Mouse (Mus musculus) regulatory T cell (primary cell): ENCODE measurements at regions not wholly inside any gene's neighbourhood (a gene's known extent, or its start where the extent isn't known, plus 50 kb on each side); places are given as distances from the start of the nearest gene placed in this dataset.

Experiments used
- in situ Hi-C: fragments of 300-600 bp; cut with MboI, MseI; formaldehyde crosslinking; loops from one replicate; pipeline ENCODE4 v1.15.1; 2025; ENCODE audit warnings: high pct_unique_total_duplicates

DNA sequence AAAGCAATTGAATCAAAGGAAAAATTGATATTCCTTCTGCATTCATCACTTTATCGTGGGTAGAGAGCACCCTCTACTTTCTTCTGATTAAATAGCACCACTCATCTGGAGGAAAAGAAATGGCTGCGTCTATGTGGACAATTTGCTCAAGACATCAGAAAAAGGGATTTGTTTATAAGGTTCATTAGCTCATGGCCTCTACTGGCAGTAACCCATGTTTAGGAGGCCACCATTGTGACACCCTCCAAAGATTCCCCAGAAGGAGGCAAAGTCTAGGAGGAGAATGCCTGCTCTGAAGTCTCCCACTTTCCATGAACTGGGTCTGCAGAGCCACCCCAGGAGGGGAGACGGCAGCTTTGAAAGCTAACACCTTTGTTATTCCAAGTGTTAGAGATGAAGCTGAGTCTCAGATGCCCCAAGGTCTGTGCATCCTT, 147.2 kb upstream of the Plscr5 start:
- in situ Hi-C loops, result no loop called here

DNA sequence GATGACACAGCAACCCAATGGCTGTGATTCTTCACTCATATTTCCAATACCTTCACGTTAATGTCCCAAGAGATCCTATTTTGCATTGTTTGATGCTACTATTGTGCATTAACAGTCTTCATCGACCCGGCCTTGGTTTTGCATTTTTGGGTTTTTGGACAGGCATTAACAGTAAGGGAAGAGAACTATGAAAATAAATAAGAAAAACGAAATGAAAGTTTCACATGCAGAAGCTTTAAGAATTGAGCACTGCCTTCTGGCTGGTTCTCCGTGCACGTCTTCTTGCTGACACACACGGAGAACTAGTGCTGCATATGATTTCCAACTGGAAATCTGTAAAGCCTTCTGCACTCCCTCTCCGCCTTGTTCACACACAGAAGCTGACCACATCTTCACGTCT, 148.6 kb upstream of the Plscr5 start:
- in situ Hi-C loops, result no loop called here

DNA sequence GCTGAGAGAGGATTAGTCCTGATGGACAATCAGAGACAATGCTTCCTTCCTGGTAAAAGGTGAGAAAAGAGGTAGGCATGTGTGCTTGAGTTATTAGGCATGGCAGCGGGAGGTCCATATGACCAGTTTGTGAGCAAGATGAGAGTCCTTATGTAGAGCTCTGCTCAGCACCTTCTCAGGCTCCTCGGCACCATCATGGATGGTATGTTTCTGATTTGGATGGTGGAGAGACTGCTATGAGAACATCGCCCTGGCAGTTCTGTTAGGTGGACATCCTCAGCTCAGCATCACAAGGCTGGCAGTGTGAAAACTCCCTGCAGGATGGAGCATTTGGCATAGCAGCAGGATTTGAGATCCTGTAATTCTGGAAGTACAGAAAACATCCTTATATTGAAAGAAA, 176.2 kb upstream of the Plscr5 start:
- in situ Hi-C loops, result no loop called here

DNA sequence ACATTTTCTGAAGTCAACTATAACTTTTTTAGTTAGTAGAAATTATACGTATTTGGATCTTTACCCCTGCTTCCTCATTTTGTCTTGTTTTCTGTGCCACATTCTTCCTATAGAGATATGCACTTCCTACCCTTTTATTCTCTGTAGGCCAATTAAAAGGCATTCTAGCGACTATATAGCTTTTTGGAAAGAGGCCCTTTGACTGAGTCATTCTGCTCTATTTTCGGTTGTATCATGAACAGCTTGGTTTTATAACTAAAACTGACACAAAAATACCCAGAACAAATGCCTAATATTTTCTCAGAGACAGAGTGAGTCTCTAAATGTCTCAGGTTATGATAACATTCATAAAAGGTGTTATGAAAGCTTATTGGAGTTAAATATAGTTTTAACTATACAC, 176.8 kb upstream of the Plscr5 start:
- in situ Hi-C loops, result no loop called here

DNA sequence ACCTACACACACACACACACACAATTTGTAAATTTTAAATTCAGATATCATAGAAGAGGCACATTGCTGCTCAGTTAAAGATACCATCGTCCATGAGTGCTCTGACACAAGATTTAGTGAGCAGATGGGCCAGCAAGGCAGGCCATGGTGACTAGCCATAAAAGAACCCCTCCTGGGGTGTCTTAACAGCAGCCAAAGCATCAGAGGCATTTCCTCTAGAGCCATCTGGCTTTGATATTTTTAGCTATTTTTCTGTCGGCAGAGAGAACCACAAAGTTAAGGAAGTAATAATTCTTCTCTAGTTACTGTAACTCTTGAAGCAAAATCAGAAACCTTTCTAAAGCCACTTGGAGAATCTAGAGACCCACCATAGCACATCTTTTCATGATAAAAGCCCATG, 204.5 kb upstream of the Plscr5 start:
- in situ Hi-C loops, result loop anchor here (10.0 kb wide), 1 partner anchor 867 kb away; no protein-coding TSS in a partner anchor

DNA sequence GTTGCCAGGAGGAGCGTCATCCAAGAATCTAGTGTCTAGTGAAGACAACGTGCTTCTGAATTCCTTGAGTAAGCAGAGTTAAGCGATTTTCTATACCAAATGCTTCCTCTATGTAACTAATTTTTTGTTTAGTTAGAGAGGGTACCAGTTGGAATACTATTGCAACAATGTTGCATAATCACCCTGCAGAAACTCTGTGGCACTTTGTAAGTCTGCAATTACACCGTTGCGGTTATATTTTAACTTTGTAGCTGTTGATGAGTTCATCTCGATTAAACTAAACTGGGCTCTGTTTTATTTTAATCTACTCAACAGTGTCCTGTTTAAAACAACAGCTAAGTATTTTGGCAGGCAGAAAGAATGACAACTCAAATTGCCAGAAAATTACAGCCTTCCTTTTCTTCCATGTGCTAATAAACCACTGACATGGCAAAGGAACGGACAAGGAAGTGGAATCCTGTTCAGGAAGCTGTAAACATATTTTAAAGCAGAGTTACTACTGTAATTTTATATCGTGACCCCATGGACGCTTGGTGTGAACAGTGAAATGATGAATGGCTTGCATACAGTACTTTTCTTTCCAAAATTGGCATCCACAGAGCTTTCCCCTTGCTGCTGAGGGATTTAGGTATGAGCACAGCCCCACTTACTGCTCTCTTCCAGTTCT, 210.6 kb upstream of the Plscr5 start:
- in situ Hi-C loops, result loop anchor here (10.0 kb wide), 1 partner anchor 873 kb away; no protein-coding TSS in a partner anchor

DNA sequence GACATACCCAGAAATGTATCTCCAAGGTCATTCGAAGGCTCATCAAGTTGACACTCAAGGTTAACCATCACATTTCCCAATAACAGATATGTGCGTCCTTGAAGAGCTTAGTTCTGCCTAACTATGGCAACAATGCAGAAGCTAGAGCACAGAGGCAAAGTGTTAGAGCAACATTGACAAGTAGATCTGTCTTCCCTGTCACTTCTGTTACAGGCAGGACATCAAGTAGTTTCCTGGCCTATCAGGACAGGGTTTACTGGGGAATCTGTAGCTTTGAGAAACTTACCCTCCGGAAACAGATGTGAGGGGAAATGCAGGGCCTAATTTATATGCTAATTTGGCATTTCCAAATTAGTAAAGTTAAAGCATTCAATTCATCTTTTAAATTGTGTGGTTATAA, 211.2 kb upstream of the Plscr5 start:
- in situ Hi-C loops, result loop anchor here (10.0 kb wide), 1 partner anchor 873 kb away; no protein-coding TSS in a partner anchor

DNA sequence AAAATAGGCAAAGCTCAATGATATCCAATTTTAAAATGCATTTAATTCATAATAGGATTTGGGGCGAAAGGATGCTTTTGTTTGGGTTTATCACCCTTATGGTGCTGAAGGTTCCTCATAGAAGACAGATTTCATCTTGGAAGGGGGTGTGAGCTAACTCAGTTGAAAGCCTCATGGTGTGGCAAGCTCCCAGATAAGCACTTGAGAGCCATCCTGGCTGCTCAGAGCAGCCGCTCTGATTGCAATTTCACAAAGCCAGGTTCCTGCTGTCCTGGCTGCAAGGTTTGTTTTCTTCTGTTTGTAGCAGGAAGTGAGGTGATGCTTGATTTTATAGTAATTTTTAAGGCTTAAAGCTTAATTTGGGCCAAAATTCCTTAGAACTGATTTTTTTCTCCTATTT, 228.7 kb upstream of the Plscr5 start:
- in situ Hi-C loops, result no loop called here

DNA sequence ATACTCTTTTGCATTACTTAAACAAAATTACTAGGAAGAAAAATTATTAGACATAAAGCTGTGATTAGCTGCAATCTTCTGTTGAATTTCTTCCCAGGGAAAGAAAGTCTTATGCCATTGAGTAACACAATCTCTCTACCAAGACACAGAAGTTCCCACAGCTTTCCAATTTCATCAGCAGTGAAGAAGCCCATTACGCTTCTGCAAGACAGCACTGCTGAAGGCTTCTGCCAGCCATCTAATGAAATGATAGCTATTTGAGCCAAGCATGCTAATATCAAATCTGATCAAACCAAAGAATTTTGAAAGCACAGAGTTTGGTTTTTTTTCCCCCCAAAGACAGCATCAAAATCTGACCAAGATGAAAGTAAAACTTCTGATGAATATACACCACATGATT, 230.0 kb upstream of the Plscr5 start:
- in situ Hi-C loops, result no loop called here

DNA sequence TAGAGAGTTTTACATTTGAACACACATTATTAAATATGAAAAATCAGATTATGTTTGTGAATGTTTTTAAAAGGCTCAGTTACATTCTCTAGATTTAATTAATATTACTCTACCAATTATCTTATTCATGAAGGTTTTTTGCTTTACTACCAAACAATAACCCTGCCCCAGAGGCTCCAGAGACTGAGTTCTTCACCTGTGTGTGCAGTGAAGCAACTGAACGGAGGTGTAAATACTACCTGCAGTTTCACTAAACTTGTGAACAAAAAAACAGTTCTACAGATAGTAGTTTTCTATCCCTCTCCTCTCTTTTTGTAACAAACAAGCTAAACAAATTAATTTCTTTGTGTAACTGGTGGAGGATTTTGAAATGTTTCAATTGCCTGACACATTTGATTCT, 231.1 kb upstream of the Plscr5 start:
- in situ Hi-C loops, result no loop called here

DNA sequence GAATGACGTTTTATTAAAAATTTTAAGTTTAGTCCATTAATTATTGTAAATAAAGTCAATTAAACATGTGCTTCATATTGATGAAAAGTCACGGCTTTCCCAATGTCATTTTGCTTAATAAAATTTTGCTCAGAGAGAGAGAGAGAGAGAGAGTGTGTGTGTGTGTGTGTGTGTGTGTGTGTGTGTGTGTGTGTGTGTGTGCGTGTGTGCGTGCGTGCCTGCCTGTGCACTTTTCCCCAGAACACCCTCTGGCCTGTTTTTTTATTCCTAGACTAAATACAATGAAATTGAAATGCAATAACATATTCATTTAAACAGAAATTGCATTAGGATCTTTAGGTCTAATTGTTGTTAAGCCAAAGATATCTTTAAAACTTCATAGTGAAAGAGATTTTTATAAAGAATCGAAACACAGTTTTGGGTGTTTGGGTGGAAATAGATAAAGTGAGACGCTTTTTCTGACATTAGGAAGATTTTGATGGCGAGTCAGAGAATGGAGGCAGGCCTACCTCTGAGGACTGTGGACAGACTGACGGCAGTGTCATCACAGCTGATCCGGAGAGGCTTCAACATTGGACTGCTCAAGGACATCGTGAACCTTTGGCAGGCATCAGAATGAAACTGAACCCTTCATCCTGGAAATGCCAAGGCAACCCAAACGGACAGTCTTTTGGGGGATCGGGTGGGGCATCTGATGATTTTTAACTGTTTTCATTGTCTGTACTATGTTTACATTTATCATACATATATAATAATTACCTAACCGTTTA, 232.0 kb upstream of the Plscr5 start:
- in situ Hi-C loops, result no loop called here

DNA sequence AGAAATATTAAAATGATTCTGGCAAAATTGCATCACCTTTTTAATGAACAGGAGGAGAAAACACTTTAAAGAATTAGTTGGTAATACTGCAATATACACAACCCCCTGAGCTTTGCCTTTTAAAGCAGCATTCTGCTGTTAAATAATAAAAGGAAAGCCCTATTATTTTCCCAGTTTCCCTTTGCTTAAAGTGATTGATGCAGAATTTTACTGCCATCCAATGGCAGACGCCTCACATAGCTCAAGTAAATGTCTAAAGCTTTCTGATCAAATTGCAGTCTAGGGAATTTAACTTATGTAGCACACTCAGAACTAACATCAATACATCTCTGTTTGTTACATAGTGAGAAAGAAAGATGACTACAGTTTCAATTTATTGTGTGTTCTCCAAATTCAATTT, 233.1 kb upstream of the Plscr5 start:
- in situ Hi-C loops, result no loop called here

DNA sequence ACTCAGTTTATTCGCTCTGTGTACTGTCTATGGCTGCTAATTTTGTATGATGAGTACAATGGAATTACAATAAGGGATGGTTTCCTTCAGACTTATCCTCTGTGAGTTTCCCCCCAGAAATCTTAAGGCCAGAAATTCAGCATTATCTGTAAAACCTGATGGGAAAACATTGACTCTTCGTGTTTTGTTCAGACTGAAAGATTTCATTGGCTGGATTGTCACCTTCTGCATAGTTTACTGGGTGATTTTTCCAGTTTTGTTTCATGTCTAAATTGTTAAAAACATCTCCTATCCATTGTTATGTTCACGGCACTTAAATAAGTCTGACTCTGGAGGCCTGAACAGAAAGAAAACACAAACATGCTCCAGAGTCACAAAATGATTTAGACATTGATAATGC, 233.7 kb upstream of the Plscr5 start:
- in situ Hi-C loops, result no loop called here

DNA sequence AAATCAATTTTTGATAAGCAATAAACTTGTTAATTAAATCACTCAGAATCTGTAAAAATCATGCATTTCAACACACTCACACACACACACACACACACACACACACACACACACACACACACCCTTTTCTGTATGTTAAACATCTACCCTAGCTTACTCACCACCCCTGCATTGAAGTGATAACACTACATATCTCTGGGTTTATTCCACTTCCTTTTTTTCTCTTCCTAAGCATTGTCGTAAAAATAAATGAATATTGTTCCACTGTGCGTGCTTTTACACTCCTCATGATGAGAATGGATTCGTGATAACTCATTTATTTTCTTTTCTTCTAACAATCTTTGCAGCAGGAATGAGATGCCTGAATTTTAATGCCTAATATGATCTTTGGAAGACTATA, 234.3 kb upstream of the Plscr5 start:
- in situ Hi-C loops, result no loop called here

DNA sequence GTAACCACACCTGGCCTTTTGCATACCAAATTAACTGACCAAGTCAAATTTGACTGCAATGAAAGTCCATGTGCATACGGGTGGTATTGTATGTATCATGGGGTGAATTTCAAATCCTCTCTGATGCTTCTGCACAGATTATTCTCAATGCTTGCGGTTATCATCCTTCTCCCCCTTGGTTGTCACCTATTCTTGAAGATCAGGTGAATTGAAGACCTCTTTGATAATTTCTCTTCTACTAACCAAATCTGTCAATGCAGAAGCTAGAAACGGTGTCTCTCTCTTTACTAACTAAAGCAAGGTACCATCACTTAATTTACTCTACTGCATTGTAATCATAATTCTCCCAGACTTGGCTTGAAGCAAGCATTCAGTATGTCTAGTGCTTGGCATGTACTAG, 235.7 kb upstream of the Plscr5 start:
- in situ Hi-C loops, result no loop called here

DNA sequence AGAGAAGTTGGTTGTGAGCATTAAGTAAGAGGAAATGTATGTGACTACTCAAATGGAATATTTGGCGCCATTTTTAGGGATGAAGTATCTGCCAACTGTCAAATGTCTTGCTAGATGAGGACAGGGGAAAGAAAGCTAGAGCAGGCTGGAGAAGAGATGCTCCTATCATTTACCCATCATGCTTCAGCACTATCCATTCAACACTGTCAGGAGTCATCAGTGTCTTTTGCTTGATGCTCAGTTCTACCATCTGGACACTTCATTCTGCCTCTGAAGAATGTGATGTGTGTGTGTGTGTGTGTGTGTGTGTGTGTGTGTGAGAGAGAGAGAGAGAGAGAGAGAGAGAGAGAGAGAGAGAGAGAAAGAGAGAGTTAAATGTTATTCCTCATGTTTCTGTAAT, 244.0 kb upstream of the Plscr5 start:
- in situ Hi-C loops, result no loop called here

DNA sequence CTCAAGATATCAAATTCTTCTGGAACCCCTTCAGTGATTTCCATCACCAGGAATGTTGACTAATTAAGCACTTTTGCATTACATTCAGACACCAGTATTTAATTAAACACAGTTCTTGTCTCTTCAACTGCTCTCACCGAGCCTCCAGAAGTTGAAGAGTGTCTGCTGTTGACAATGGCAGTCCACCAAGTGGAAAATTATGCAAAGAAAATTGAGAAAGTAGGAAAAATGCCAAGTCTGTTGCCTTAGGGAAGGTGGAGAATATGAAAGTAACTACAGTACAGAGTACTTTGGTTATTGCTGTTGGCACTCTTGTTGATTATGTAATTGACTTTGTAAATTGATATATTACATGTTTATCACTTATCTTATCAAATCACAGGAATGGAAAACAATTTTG, 250.7 kb upstream of the Plscr5 start:
- in situ Hi-C loops, result no loop called here

DNA sequence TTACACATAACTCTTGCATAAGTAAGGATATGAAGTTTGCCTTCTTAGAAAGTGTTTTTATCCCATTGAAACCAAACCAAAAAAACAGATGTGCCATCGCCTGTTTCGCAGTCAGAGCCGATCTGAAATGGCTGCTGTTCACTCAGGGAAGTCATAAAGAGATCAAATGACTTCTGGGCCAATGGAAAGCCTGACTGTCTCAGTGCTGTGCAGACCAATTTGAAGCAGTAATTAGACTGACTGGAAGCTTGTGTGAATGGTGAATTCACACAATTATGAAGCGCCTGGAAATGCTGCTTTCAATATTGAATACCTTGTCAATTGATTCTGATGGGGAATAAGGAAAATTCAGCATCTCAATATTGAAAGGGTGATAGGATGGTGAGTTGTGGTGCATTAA, 254.0 kb upstream of the Plscr5 start:
- in situ Hi-C loops, result loop anchor here (10.0 kb wide), 1 partner anchor 234 kb away; no protein-coding TSS in a partner anchor

DNA sequence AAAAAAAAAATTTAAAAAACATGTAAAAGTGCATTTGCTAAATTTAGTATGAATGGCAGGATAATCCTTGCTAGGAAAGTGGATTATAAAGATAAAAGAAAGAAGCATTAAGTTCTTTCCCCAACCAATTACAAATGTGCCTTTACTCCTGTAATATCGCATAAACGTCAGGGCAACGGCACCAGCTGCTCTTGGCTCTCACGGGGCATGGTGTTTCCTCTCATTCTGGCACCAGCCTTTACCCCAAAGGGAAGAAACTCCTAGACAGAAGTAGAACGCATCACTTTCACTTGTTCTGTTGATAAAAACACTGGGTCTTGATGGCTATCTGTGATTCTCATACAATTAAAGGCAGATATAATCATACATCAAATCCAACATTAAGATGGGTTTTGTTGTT, 288.7 kb upstream of the Plscr5 start:
- in situ Hi-C loops, result no loop called here

DNA sequence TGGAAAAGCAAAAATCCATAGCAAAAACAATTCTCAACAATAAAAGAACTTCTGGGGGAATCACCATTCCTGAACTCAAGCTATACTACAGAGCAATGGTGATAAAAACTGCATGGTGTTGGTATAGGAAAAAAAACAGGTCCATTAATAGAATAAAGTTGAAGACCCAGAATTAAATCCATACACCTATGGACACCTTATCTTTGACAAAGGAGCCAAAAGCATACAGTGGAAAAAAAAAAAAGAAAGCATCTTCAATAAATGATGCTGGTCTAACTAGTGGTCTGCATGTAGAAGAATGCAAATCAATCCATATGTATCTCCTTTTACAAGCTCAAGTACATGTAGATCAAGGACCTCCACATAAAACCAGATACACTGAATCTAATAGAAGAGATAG, 291.8 kb upstream of the Plscr5 start:
- in situ Hi-C loops, result no loop called here

DNA sequence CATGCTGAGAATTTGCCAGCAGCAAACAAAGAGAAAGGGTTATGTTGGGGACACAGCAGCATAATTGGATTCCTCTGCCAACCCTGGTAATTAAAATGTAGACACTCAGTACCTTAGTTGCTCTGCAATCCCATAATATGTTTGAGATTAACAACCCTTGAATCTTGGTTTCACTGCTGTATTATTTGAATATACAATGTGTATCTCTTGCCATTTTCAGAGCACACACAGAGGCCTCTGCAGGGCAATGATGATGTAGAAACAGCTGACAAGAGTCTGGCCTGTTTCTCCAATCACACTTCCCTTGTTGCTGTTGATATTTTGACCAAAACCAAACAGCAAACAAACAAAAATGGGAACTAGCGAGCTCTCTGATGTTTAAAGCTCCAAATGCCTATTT, 315.9 kb upstream of the Plscr5 start:
- in situ Hi-C loops, result no loop called here

DNA sequence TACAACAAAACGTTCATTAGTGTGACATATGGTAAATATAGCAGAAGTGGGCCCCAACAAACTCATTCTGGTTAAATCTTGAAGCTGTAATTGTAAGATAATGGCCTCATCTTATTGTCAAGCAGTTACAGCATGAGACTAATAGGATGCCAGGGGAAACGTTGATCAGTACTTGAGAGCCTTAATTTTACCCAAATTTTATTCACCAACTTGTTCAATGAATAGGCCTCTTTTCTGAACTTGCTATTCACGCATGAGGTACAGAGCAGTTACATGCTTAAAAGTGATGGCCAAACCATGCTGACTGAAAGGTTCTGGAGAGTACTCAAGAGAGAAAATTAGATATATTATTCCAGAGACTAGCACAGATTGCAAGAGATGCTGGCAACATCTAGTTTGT, 361.2 kb upstream of the Plscr5 start:
- in situ Hi-C loops, result no loop called here

DNA sequence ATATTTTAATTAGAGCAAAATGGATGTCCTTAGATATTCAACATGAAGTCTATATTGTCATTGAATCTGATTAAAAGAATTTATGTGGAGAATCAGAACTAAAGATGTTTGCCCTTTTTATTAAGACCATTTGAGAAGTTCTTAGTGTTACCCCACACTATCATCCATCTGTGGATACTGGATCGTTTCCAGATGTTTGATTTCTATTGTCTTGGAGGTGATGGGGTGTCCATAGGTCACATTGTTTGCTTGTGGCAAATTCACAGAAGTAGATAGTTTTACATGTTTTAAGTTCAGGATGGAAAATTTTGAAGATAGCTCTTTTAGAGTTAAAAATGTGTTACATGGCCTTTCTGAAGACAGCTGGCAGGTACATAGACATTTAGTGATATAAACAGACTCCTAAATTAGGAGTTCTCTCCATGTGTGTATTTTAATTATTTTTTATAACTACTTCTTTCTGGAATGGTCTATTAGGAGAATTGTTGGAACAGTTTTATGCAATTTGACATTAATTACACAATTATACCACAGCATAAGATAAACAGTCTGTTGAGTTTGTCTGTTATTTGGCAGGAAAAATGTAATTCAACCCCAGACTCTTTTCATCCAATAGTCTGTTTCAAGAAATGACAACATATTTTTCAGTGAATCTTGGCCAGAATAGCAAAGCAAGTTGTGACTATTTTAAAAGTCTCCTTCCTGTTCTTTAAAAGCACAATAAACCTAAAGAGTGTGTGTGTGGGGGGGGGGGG, 368.8 kb upstream of the Plscr5 start:
- in situ Hi-C loops, result no loop called here
